Comparison of ENCODE assay signal across 14 mouse cellular contexts in genomic region chr10:36554057-36554456, GRCm38 (mm10). TPM values are rescaled to one million over a fixed set of nuclear protein-coding genes. Genes with fewer than 3 reads are reported as not detected.
"Had no signal": no experiment of that assay in that cellular context is flagged by ENCODE, and none has a peak within 500 bp of the region (broad histone marks: within the 10 kb centered on the region; RNA-seq: fewer than 3 reads in every experiment).

No protein-coding gene starts in this region.

- ATAC-seq: midbrain, embryonic 13.5 days; midbrain, embryonic 15.5 days had no signal

- DNase-seq: lung, adult 18-20 months; lung, embryonic 14.5 days; lung, postnatal 10 days; lung, postnatal 4 days; right cerebral cortex, postnatal 25 days; right cerebral cortex, postnatal 4 days; spleen, adult 18-20 months; thymus, adult 2 months; thymus, postnatal 25 days; thymus, postnatal 4 days had no signal

RNA-seq across cellular contexts. Expression of gene Hs3st5, which starts 47.4 kb away (rescaled TPM):
- total RNA-seq: monocyte, adult 5-6 weeks; neutrophil, adult 5-6 weeks had no signal
